Comparison of ENCODE assay signal across 14 mouse cellular contexts in genomic region chr6:86149001-86149400, GRCm38 (mm10).
"Had no signal": no experiment of that assay in that cellular context is flagged by ENCODE, and none has a peak within 500 bp of the region (broad histone marks: within the 10 kb centered on the region; RNA-seq: fewer than 3 reads in every experiment).

No protein-coding gene starts in this region.

- H3K9me3 ChIP-seq: limb, embryonic 12.5 days; limb, embryonic 15.5 days; liver, embryonic 15.5 days; lung, embryonic 15.5 days had no signal

- H3K4me3 ChIP-seq: limb, embryonic 12.5 days; limb, embryonic 15.5 days; liver, embryonic 15.5 days; lung, embryonic 15.5 days; megakaryocyte, embryonic 14.5 days had no signal

- H3K27me3 ChIP-seq: limb, embryonic 12.5 days; limb, embryonic 15.5 days; liver, embryonic 15.5 days; lung, embryonic 15.5 days had no signal

- H3K27ac ChIP-seq: kidney, postnatal 0 days; limb, embryonic 12.5 days; limb, embryonic 15.5 days; liver, embryonic 15.5 days; lung, embryonic 15.5 days; stomach, postnatal 0 days had no signal

- H3K4me1 ChIP-seq: limb, embryonic 15.5 days; liver, embryonic 15.5 days; lung, embryonic 15.5 days; megakaryocyte, embryonic 14.5 days had no signal

- DNase-seq: kidney, postnatal 36 days; left cerebral cortex, postnatal 4 days; lung, adult 18-20 months; lung, postnatal 10 days; lung, postnatal 36 days; midbrain, embryonic 14.5 days; thymus, postnatal 25 days had no signal

- H3K36me3 ChIP-seq: limb, embryonic 12.5 days; limb, embryonic 15.5 days; liver, embryonic 15.5 days; lung, embryonic 15.5 days had no signal
